Mouse (Mus musculus): ENCODE results near the gene Ccnf.

Ccnf gene

DNA sequence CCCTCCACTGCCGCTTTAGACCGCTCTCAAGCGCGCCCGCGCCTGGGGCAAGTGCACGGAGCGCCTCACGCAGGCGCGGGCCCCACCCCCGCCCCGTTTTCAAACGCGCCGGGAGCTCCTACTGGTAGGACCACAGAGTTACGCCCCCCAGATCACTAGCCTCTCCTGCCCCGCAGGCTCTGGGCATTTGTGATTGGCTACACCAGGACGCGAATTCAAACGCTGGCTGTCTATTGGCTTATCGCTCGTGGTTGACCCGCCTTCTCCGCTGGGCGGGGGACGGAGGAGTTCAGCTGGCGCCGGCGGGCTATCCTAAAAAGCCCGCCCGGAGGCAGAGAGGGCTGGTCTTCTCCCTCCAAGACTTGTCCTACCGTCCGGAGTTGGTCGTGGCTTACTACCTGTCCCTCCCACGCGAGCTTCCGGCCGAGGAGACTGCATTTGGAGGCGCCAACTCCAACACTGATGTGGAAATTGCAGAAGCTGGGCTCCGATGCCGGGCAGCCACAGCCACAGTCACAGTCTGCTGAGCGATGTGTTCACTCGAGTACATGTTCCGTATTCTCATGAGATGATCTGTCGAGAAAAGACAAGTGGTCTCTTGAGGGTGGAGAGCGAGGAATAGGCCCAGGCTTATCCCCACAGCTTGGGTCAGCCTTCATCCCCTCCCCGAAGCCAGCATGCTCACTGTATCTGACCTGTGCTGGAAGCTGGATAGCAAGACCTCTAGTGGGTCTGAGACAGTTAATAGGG, at the start of gene Ccnf:
Ccnf (minus strand) TSS at position 165 of the 750 bp plus-strand sequence.
- DNase-seq (ENCODE audit: low read depth) = peak; percentile 98

GRCm38 (mm10) chr17:24300651-24301050, 49.4 kb upstream of the Ccnf start:
- DNase-seq (ENCODE audit: low read depth) = no peak

GRCm38 (mm10) chr17:24289338-24289737, 38.1 kb upstream of the Ccnf start:
- DNase-seq (ENCODE audit: low read depth) = no peak

DNA sequence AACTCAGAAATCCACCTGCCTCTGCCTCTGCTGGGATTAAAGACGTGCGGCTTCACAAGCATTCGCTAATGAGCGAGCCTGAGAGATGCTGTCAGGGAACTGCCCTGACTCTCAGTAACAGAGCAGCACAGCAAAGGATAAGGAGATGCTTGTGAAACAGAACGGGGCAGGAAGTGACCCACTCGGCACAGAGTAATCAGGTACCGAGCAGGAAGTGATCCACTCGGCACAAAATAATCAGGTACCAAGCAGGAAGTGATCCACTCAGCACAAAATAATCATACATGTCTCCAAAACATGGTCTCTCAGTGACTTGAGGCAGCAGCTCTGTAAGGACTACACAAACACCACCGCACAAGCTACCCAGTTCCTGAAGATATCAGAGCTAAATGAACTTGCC, 37.2 kb upstream of the Ccnf start:
- peak; percentile 44 for DNase-seq (ENCODE audit: low read depth)

GRCm38 (mm10) chr17:24285680-24286079, 34.4 kb upstream of the Ccnf start:
- peak; percentile 17 for DNase-seq (ENCODE audit: low read depth)

GRCm38 (mm10) chr17:24283266-24283818, 32.1 kb upstream of the Ccnf start:
- DNase-seq (ENCODE audit: low read depth) = no peak

GRCm38 (mm10) chr17:24282637-24283036, 31.4 kb upstream of the Ccnf start:
- peak; percentile 35 for DNase-seq (ENCODE audit: low read depth)

- no peak for DNase-seq (ENCODE audit: low read depth)
Observed at GRCm38 (mm10) chr17:24279907-24280306, 28.6 kb upstream of the Ccnf start.

GRCm38 (mm10) chr17:24267133-24267532, 15.8 kb upstream of the Ccnf start:
- DNase-seq (ENCODE audit: low read depth) = no peak

GRCm38 (mm10) chr17:24264766-24265165, 13.5 kb upstream of the Ccnf start:
- DNase-seq (ENCODE audit: low read depth) = no peak

DNA sequence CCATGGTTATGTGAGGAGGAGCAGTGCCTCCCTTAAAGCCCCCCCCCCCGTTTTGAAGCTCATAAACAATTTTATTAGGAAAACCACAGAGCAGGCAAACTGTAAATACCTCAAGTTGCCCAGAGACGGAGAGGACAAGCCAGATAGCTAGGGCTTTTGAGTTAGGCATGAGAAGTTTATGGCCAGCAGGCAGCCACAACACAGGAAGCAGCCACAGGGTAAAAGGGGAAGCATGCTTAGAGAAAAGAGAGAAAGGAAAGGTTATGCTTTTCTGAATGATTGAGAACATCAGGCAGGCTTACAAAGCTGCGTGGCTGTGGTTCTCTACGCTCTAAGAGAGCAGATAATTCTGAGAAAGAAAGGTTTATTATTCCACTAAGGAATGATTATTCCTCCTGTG, 9.2 kb upstream of the Ccnf start:
- DNase-seq (ENCODE audit: low read depth) = no peak

DNA sequence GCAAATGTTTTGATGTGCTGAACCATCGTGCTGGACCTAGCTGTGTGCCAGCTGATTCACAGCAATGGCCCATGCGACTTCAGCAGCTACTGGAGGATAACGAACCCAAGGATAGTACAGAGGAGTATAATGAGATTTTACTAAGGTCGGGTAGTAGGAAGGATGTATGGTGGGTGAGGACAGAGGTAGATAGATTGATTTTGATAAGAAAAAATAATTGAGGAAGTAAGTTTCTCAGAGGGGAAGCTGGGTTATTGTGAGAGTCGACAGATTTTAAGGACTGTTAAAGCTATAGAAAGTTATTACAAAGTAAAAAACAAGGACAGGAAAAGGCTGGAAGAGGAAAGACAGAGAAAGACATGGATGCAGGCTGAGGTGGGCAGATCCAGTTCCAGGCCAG, 8.4 kb upstream of the Ccnf start:
- DNase-seq (ENCODE audit: low read depth) = no peak

- DNase-seq (ENCODE audit: low read depth) = no peak
Observed at GRCm38 (mm10) chr17:24258981-24259380, 7.7 kb upstream of the Ccnf start.

GRCm38 (mm10) chr17:24252329-24252728, 1.0 kb upstream of the Ccnf start:
- DNase-seq (ENCODE audit: low read depth) = peak; percentile 16

DNA sequence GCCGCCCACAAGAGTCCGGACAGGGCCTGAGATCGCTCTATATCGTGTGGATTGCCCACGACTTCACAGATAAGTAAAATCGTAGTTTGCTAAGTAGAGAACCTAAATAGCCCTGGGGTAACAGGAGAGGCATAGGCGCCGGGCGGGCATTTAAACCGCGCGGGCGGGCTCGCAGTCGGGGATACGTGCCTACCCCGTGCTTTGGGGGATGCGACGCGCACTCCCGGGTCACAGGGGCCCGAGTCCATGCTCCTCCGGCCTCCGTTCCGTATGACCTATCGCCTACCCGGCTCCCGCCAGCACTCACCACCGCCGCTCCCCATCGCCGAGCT, 330 bp downstream of the Ccnf start:
- no peak for DNase-seq (ENCODE audit: low read depth)

- DNase-seq (ENCODE audit: low read depth) = peak; percentile 66
Observed at GRCm38 (mm10) chr17:24248641-24249040, 2.6 kb downstream of the Ccnf start.

GRCm38 (mm10) chr17:24244061-24244460, 7.2 kb downstream of the Ccnf start:
- no peak for DNase-seq (ENCODE audit: low read depth)

GRCm38 (mm10) chr17:24243311-24243969, 7.8 kb downstream of the Ccnf start:
- peak; percentile 79 for DNase-seq (ENCODE audit: low read depth)

- DNase-seq (ENCODE audit: low read depth) = no peak
Observed at GRCm38 (mm10) chr17:24236921-24237320, 14.4 kb downstream of the Ccnf start.

- DNase-seq (ENCODE audit: low read depth) = no peak
Observed at GRCm38 (mm10) chr17:24236479-24236878, 14.8 kb downstream of the Ccnf start.

DNA sequence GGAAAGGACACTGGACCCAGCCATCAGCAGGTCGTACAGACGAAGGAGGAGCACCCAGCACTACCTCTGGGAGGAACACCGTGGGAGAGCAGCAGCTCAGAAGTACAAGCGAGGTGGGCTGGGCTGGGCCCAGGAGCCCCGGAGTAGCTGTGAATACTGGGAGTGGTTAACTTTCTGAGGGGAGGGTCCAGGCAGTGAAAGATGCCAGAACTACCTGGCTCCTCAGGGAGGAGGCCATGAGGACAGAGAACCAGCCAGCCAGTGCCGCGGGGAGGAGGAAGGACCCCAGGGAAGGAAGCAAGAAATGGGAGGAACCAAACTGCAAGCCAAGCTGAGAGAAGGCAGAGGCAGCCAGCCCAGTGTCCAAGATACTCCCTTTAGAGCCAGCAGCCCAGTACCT, 23.3 kb downstream of the Ccnf start:
- DNase-seq (ENCODE audit: low read depth) = no peak

- no peak for DNase-seq (ENCODE audit: low read depth)
Observed at GRCm38 (mm10) chr17:24226721-24227120, 24.6 kb downstream of the Ccnf start.

GRCm38 (mm10) chr17:24225851-24226250, 25.4 kb downstream of the Ccnf start:
- no peak for DNase-seq (ENCODE audit: low read depth)

DNA sequence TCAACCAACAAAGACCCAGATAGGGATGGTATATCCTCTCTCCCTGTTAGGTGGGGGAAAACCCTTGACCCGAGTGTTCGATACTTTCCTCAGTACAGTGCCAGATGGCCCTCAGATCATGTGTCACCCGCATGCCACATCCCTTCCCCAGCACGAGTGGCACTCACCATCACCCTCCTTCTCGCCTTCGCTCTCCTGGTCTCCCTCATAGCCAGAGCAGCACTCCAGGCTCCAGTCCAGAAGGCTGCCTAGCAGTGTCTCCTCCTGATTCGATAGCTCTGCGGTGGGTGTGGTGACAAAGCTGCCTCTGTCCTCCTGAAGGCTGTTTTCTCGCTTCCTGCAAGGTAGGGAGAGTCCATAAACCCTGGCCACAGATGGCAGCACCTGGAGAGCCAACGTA, 26.5 kb downstream of the Ccnf start:
- DNase-seq (ENCODE audit: low read depth) = no peak
